Mouse (Mus musculus): Measurements from ENCODE around the gene 4930415O20Rik.

4930415O20Rik gene

DNA sequence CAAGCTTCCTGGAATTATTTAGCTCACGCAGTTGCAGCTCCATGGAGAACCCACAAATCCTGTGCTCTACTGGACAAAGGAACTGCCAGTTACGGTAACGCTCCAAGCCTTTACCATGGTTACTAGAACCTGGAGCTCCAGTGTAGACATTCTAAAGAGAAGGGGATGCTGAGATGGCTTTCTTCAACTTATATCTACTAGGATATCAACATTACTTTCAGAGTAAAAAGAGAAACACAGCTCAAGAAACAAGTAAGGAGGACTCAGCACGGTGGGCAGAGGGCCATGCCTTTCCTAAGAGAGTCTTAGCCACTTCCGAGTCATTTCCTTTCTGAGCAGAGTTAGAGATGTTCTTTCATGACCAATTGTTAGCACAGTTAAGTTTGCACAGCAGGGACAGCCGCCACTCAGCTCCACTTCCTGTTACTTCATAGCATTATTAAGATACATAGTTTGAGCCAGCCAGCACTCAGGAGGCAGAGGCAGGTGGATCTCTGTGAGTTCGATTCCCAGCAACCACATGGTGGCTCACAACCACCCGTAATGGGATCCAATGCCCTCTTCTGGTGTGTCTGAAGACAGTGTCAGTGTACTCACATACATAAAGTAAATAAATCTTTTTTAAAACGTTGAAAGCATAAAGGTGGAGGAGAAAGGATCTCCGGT, at the start of gene 4930415O20Rik, which contains the start of gene Ccnt1:
4930415O20Rik (plus strand) TSS at position 132 of the 666 bp plus-strand sequence.
Ccnt1 (minus strand) TSS at position 51 of the 666 bp plus-strand sequence.
- no peak for DNase-seq (ENCODE audit: low spot score in 2 of 2)

DNA sequence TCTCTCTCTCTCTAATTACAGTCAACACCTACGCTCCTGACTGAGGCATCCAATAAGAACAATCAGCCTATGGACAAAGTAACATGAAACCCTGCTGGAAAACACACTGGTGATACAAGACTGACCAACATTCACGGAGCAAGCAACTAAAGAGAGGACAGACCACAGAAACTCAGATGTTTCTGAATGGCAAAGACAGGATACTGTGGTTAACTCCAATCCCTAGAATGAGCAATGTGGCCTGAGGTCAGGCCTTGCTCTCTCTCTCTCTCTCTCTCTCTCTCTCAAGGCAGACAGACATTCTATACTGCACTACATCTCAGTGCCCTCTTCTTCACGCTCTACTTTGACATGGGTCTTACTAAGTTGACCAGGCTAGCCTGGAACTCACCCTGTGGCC, 49.6 kb upstream of the 4930415O20Rik start:
- no peak for DNase-seq (ENCODE audit: low spot score in 2 of 2)

DNA sequence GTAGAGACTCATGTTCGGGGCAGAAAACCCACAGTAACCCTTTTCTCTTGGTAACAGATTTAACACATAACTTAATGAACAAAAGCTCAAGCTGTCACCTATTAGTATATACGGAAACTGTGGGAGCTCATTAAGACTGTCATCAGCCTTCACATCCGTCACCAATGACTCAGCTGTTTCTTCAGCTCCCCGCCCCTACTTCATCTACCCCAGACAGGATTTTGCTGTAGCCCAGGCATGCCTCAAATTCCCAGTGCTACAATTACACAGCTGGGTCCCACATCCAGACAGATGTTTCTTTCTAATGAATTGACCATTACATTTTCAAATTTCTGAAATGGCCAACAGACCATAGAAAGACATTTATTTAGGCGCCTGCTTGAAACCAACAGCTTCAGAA, 44.7 kb upstream of the 4930415O20Rik start:
- DNase-seq (ENCODE audit: low spot score in 2 of 2) = no peak

DNA sequence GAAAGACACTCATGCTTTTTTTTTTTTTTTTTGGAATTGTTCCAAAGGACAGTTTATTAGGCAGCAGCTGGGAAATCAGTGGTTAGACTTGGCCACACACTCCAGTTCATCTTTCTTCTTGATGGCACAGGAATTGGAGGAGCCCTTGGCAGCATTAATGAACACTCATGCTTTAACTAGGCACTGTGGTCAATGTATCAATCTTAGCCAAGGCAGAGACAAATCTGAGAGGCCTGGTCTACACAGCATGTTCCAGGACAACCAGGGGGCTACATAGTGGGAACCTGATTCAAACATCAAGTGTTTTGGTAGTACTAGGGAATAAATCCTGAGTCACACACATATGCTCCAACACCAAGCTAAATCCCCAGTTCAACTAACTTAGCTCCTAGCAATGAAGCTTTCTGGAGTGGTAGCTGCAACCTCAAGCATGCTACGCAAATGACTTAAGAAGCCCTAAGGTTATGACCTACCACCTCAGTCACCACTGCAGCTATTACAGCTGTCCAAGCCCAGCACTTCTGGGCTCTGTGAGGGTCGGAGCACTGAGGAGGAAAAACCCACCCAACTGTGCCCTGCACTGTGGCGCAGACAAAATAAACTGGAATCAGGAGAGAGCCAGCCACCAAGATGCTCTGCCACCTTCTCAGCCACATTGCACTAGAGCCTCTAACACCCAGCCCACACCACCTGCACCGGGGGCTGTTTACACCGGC, 43.6 kb upstream of the 4930415O20Rik start:
- no peak for DNase-seq (ENCODE audit: low spot score in 2 of 2)

DNA sequence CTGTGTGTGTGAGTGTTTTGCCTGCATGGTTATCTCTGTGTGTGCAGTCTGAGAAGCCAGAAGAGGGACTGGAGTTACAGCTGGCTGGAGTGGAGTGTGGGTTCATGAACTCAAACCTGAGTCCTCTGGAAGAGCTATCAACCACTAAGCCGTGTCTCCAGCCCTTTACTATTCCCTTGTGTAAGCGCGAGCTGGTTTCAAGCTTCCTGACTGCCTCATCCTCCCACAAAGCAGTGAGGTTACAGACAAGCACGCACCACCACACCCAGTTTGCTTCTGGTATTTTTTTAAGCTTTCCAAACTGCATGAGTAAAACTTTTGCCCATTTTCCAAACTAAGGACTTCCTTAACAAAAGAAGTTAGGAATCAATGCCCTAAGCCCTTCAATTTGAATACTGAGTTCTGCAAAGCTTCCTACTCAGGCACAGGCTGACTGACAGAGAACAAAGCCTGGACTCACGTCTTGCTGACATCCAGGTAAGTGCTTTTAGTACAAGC, 42.7 kb upstream of the 4930415O20Rik start:
- no peak for DNase-seq (ENCODE audit: low spot score in 2 of 2)

DNA sequence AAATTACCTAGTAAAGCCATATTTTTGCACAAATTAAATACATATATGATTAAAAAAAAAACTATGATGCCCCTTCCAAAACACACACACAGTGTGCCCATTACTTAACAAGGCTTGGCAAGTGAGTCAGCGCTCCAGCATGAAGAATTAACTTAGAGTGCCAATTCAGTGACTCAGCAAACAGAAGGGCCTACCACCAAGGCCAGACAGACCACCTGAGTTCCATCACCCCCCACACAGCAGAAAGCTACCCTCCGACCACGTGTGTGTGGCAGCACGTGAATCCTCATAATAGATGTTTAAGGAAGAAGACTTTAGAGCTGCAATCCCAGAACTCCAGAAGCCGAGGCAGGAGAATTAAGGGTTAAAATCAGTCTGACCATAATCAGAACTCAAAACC, 38.5 kb upstream of the 4930415O20Rik start:
- peak in 1 of 2 experiments; percentile 16 for DNase-seq (ENCODE audit: low spot score in 2 of 2)

DNA sequence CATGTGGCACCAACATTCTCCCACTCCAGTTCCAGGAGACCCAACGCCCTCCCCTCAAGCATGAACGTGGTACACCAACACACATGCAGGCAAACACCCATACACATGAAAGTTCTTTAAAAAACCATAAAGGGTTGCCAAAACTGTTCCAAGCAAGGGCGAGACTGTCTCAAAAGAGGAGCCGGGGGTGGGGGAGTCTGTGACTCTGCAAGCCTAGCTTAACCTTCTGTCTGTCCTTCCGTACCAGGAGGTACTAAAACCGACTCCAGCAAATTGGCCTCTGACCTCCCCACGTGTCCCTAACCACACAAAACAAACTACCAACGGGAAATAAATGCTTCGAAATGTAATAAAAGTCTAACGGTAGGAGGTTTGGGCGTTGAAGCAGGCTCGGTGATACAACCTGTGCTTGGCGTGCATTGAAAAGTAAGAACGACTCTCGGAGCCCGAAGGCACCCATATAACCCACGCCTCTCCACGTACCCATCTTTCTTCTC, 37.7 kb upstream of the 4930415O20Rik start:
- no peak for DNase-seq (ENCODE audit: low spot score in 2 of 2)

DNA sequence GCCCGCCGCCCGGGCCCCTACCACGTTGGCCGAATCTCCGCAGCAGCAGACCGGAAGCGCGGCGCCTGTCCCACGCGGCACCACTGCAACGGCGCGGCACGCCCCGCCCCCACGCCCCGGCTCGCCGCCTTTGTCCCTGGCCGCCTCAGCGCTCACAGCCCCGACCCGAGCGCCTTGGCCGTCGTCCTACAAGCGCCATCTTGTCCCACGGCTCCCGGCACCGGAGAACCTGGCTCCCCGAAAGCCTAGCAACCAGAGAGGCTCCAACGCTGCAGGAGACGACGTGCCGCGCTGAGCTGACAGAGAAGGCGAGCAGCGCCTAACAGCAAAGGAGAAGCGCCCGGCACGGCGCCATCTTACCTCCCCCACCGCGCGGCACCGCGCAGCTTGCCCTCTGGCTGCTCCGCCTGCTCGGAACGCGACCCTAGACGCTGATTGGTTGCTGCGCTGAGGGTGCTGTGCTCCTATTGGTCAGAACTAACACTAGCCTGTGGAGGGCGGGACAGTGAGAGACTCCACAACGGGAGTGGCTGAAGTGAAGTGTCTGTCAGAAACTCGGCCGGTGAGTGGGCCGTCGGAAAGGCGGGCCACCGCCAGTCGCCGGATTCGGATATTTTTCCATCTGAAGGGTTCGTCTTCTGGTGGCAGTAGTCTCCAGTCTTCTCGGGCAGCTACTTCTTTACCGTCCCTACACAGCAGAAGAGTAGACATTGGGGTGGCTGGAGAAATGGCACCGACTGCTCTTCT, 36.8 kb upstream of the 4930415O20Rik start, which contains the start of gene Kansl2:
Kansl2 (minus strand) TSS at position 384 of the 747 bp plus-strand sequence.
- DNase-seq (ENCODE audit: low spot score in 2 of 2) = peak; percentile 96 to 97

DNA sequence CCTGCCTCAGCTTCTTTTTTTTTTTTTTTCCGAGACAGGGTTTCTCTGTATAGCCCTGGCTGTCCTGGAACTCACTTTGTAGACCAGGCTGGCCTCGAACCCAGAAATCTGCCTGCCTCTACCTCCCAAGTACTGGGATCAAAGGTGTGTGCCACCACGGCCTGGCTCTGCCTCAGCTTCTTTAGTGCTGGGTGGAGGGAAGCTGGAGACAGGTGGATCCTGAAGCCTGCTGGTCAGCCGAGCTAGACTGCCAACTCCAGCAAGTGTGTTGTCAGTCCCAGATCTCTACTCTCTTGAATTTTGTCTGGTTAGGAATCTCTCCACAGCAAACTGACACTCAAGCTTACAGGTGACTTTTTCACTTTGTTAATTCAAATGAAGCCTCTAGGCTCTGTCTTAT, 34.9 kb upstream of the 4930415O20Rik start:
- no peak for DNase-seq (ENCODE audit: low spot score in 2 of 2)

DNA sequence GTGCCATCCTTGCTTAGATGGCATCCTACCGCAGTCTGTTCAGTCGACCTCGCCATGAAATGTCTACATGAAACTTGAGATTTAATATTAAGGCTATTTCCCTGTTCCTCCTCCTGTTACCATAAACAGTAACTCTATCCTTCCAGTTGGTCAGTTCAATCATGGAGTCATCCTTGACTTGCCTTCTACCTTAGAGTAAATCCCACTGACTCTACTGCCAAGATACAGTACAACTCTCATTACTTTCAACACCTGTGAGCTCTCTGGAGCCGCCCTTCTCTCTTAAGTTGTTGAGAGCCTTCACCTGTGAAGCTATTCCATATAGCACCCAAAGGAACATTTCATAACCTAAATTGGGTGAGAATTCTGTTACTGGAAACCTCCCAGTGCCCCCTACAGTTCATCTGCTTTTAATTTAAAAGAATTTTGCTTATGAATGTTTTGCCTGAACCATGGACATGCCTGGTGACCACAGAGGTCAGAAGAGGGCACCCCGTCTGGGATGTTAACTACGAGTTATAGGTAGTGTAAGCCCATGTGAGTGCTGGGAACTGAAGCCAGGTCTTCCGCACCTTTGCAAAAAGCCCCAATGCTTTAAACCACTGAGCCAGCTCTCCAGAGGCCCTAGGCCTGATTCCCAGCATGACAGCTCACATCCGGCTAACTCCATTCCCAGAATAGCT, 33.8 kb upstream of the 4930415O20Rik start:
- DNase-seq (ENCODE audit: low spot score in 2 of 2) = no peak

DNA sequence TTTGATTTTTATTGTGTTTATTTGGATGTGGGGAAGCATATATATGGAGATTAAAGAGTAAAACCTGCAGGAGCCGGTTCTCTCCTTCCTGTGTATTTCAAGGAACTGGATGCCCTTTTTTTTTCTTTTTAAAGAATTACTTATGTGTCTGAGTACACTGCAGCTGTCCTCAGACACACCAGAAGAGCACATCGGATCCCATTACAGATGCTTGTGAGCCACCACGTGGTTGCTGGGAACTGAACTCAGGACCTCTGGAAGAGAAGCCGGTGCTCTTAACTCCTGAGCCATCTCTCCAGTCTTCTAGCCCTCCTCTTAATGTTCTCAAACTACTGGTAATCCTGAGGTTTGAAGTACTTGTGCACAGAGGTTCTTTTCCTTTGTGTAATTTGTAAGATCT, 32.9 kb upstream of the 4930415O20Rik start:
- DNase-seq (ENCODE audit: low spot score in 2 of 2) = no peak

DNA sequence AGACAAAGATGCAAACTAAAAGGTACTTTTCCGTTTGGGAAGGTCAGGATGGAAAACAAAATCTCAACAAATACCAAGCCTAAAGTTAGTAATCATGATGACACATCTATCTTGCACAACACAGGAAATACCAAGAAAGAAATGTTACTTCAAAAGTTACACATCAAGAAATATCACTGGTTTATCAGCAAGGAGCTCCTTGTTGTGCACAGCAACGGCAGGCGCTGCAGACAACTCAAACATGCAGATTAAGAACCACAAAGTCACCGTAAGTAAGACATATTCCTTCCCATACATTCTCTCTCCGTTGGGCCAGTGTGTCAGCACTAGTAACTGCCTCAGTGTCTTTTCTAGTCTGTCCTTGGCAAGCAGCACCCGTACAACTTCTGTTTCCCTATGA, 29.7 kb upstream of the 4930415O20Rik start:
- DNase-seq (ENCODE audit: low spot score in 2 of 2) = no peak

DNA sequence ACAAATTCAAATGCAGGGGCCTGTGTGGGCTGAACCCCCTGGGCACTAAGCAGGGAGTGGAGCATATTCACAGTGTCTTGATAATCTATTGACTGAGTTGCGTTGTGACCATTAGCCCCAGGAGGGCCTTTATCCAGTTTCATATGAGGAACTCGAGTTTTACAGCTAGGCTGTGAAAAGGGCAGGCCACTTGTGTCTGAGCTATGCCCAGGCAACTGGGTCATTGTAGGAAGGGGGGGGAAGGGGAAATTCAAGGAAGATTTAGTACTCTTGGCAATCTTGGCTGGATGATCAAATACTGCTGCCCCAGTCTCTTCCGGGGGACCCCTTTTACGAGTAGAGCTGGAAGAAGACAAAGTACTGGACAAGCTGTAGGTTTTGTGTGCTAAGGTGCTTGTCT, 27.5 kb upstream of the 4930415O20Rik start:
- no peak for DNase-seq (ENCODE audit: low spot score in 2 of 2)

DNA sequence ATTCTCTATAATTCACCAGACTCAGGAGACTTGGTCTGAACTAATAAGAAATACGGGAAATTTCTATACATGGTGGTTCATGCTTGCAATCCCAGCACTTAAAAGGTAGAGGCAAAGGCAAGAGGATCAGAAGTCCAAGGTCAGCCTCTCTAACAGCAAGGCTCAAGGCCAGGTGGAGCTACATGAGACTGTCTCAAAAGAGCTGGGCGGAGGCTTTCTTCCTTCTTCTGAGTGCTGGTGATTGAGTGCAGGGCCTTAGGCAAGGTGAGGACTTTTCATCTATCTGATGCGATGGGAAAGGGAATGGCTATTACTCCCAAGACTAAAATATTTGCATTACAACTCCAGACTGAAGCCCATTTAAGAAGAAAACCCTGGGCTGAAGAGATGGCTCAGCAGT, 25.7 kb upstream of the 4930415O20Rik start:
- no peak for DNase-seq (ENCODE audit: low spot score in 2 of 2)

DNA sequence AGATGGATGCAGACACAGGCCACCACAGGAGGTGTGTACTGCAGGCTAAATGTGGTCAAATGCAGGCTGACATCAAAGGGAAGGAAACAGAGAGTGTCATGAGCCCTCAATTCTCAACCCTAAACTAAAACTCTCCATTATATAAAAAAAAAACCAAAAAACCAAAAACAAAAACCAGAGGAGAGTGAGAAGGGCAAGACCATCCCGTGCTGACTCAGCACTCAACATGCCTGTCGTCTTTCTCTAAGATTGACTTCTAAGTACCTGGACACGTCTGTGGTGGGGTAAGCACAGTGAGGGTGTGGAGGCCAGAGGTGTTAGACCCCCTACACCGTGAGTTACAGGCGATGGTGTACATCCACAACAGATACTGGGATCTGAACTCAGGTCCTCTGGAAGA, 24.0 kb upstream of the 4930415O20Rik start:
- no peak for DNase-seq (ENCODE audit: low spot score in 2 of 2)

DNA sequence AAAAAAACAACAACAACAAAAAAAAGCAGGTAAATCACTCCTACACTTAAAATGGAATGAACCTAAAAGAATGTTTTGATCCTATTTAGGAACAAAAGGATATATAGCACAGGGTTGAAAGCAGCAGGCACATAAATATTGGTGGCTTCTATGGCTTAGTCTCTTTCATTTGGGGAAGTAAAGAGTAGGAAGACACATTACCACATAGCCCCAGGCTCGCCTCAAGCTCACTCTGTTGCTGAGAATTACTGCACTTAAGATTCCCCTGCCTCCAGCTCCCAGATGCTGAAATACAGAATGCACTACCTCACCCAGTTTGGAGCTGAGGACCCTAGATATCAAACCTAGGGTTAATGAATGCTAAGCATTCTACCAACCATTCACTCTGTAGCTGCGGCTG, 18.0 kb upstream of the 4930415O20Rik start:
- no peak for DNase-seq (ENCODE audit: low spot score in 2 of 2)

DNA sequence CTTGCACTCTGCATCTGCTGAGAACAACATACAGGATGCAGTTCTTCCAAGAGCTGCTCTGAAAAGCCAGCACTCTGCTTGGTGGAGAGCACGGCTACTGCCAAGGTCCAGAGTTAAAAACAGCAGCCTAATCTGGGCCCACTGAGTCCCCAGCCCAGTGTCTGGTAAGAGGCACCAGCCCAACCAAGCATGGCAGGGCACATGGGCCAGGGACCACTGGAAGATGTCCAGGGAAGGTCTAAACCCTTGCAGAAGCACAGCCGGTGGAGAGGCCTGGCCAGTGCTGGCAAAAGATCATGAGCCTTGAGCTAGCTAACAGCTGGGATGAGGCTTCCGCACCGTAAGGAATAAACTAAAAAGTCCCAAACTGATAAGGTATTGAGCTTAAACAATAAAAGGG, 14.9 kb upstream of the 4930415O20Rik start:
- no peak for DNase-seq (ENCODE audit: low spot score in 2 of 2)

DNA sequence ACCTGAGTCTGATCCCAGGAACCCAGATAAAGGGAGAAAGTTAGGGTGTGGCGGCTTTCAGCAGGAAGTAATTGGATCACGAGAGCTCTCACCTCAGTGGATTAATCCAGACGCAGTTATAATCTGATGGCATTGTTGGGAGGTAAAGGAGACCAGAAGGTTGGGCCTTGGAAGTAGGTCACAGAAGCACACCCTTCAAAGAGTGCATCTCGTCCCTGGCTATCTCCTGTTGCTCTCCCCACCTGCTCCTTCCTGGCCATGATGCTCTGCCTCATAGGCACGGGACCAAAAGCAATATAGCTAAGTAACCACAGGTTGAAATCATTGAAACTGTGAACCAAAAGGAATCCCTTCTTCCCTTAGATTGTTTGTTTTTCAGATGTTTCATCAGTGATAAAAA, 13.6 kb upstream of the 4930415O20Rik start:
- DNase-seq (ENCODE audit: low spot score in 2 of 2) = no peak

DNA sequence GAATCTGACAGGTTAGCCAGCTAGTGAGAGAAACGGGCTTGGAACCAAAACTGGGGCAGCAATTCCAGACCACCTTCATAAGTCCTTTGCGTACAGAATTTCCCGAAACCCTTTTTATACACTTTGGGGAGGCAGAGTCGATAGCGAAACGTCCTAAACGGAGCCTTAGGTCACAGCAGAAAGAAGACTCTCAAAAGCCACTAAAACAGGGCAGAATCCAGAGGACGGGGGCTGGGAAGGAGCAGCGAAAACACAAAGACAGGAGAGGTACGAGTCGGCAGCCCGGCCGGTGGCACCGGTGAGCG, 3.9 kb upstream of the 4930415O20Rik start:
- DNase-seq (ENCODE audit: low spot score in 2 of 2) = no peak

DNA sequence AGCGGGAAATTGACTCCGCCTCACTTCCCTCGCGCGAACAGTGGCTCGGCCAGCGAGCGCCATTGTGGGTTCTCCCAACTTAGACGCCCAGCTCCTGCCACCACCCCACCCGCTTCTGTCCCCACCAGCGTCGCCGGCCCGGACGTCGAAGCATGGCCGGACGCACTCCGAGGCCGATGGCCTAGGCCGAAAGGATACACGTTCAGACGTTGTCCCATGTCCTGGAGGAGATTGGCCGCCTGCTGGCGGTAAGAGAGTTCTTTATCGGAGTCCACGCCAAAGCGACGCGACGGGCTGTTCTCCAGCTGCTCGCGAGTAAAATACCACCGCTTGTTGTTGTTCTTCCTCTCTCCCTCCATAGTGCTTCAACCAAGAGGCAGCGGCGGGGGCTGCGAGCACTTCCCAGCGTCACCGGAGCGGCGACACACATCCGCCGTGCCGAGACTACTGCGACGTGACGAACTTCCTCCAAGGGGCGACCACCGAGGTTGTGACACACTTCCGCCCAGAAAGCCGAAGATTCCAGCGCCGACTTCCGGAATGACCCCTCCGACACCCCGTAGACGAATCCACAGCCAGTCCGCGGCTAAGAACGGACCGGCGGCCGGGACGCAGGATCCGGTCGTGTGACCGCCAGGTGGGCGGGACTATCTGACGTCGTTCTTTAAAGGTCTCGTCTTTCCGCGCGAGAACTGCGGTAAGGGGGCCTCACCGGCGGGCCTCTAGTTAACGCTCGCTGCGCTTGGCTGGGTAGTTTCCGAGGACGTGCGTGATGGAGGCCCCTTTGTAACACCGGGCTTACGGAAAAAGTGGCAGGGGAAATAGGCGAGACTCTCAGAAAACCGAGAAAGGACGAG, 3.3 kb upstream of the 4930415O20Rik start:
- DNase-seq (ENCODE audit: low spot score in 2 of 2) = peak; percentile 100
